Mouse (Mus musculus) leukemia stem cell, adult 10-12 weeks (primary cell): ENCODE results near the gene Pygl. TPM values are rescaled to one million over a fixed set of nuclear protein-coding genes. Genes with fewer than 3 reads are reported as not detected.

Experiments used
- polyA plus RNA-seq: library from polyadenylated mRNA; stranded (reverse); fragments of >175 nt; gene quantifications from 2 replicates; pipeline ENCODE4 v1.2.3, GENCODE M21; 2012; ENCODE audit warnings: low replicate concordance

Pygl gene
- 2.0 and 3.6 TPM in 2 replicates for polyA plus RNA-seq

GRCm38 (mm10) chr12:70231294-70231693 lies at the start of gene Pygl:
TSS of gene Pygl (minus strand) at chr12:70231488.

GRCm38 (mm10) chr12:70153842-70154241 lies 77.4 kb downstream of the Pygl start, which contains the start of gene Abhd12b:
TSS of gene Abhd12b (plus strand) at chr12:70154142.

Other genes with a start within 250 kb of the Pygl start
- 17.0 and 32.1 TPM in 2 replicates for gene Sav1, start 244.5 kb downstream of the Pygl start, polyA plus RNA-seq
- 10.7 and 14.8 TPM in 2 replicates for gene Nin, start 117.8 kb downstream of the Pygl start, polyA plus RNA-seq
- not detected in 2 replicates for gene Abhd12b, start 77.3 kb downstream of the Pygl start, polyA plus RNA-seq
- gene Trim9, start 116.1 kb upstream of the Pygl start, polyA plus RNA-seq: 0.15 TPM in 1 of 2 replicates, not detected in the other
- 5.6 and 17.5 TPM in 2 replicates for gene Tmx1, start 221.6 kb upstream of the Pygl start, polyA plus RNA-seq